Mouse (Mus musculus) spleen, adult 2 months (tissue): ENCODE measurements around the gene Slc35b4.

Source experiments
- CTCF ChIP-seq: fragments of 200-500 bp; IDR thresholded peaks from 2 replicates; pipeline ENCODE4 v1.5.1; 2011; ENCODE audit warnings: mild to moderate bottlenecking, inconsistent platforms; ENCODE audit not compliant: insufficient read depth, insufficient read length, insufficient replicate concordance; ENCODE audit errors: extremely low read depth
- POLR2A ChIP-seq: fragments of 200-500 bp; IDR thresholded peaks from 2 replicates; pipeline ENCODE4 v1.6.1; 2011; ENCODE audit warnings: low read depth, low read length, inconsistent platforms

- TF ChIP-seq CTCF (no peak), POLR2A (no peak)
Measured at GRCm38 (mm10) chr6:34111406-34111805, 65.5 kb downstream of the Slc35b4 start.
